Mouse (Mus musculus) bone marrow macrophage, adult 2 months (primary cell): ENCODE data around the gene Zfp575.

Experiments
- CTCF ChIP-seq: IDR thresholded peaks from 2 replicates; pipeline ENCODE4 v1.5.1; 2012; ENCODE audit warnings: low read depth, mild to moderate bottlenecking, low read length, moderate library complexity
- POLR2A ChIP-seq: IDR thresholded peaks from 2 replicates; pipeline ENCODE4 v1.6.1; 2012; ENCODE audit warnings: mild to moderate bottlenecking, low read depth, low read length, borderline replicate concordance

DNA sequence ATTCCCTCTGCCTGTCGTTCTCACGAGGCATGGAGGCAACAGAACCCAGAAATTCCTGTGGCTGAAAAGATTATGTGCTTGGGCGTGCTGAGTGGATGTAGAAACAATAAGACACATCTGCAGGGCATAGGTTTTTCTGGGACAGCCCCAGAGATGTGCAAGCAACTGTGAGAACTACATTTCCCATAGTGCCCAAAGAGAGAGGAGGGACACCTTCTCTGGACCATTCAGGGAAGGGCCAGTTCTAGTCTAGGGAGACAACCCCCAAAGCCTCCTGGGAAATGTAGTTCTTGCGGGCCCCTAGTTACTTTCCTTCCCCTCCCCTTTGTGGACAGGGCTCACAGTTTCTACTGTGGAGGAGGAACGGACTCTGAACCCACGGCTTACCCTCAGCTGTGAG is 20.6 kb upstream of the Zfp575 start:
- no peak for TF ChIP-seq CTCF
- TF ChIP-seq POLR2A, result no peak
